ENCODE assay signal across 25 mouse cellular contexts in genomic region chr14:80844550-80844949, GRCm38 (mm10).
A peak's percentile ranks its signal among the peaks of the same experiment; 100 is the strongest.
DNase-seq lines count a peak whose midpoint lies in the region; ATAC-seq and TF ChIP-seq lines count a peak whose summit lies in the region.
"Had no signal": no experiment of that assay in that cellular context is flagged by ENCODE, and none has a peak within 500 bp of the region (broad histone marks: within the 10 kb centered on the region; RNA-seq: fewer than 3 reads in every experiment).

No protein-coding gene starts in this region.

- DNase-seq in cerebellum, postnatal 10 days: peak; percentile 36 to 54
- no peak for DNase-seq in cerebellum, postnatal 25 days
- DNase-seq in hindbrain, postnatal 0 days (ENCODE audit: low spot score): peak; percentile 6
- DNase-seq in hindbrain, embryonic 10.5 days (ENCODE audit: low spot score): no peak
- DNase-seq in midbrain, embryonic 14.5 days: peak; percentile 26
- peak; percentile 26 for DNase-seq in brain, embryonic 14.5 days (ENCODE audit: low read depth)
- DNase-seq: adrenal gland, adult 8-10 months; adrenal gland, postnatal 25 days; cerebellum, adult 18-20 months; cerebellum, adult 9-11 months; forebrain, postnatal 0 days; gastrocnemius, adult 2 months; gastrocnemius, postnatal 14 days; heart, adult 18-20 months; heart, postnatal 10 days; heart, postnatal 36 days had no signal

- TF ChIP-seq POLR2A in brain, embryonic 14.5 days (IDR thresholded peaks at IDR 0.05; ENCODE audit: borderline replicate concordance, extremely low read depth, insufficient read depth, insufficient read length, poor library complexity, severe bottlenecking): no peak

- no peaks in the 10 kb centered on the region for H3K27me3 ChIP-seq in hindbrain, postnatal 0 days (ENCODE audit: insufficient read depth, low read length)
- H3K27me3 ChIP-seq in hindbrain, embryonic 10.5 days (ENCODE audit: insufficient read depth, poor library complexity, severe bottlenecking): no peaks in the 10 kb centered on the region
- no peaks in the 10 kb centered on the region for H3K27me3 ChIP-seq in midbrain, embryonic 14.5 days (ENCODE audit: control insufficient read depth, insufficient read depth, low read length)
- H3K27me3 ChIP-seq in midbrain, embryonic 16.5 days (ENCODE audit: control insufficient read depth, insufficient read depth, low read depth, low read length): no peaks in the 10 kb centered on the region
- H3K27me3 ChIP-seq: embryonic facial prominence, embryonic 12.5 days; embryonic facial prominence, embryonic 15.5 days; heart, embryonic 12.5 days; heart, embryonic 15.5 days; hindbrain, embryonic 12.5 days had no signal

- no peak overlapping the region for H3K27ac ChIP-seq in hindbrain, postnatal 0 days
- H3K27ac ChIP-seq in hindbrain, embryonic 10.5 days: no peak overlapping the region
- H3K27ac ChIP-seq in midbrain, embryonic 14.5 days (replicated peaks; ENCODE audit: low read depth, low read length): no peak overlapping the region
- no peak overlapping the region for H3K27ac ChIP-seq in midbrain, embryonic 16.5 days (ENCODE audit: low read length)
- H3K27ac ChIP-seq: embryonic facial prominence, embryonic 12.5 days; embryonic facial prominence, embryonic 15.5 days; gastrocnemius, adult 2 months; heart, embryonic 15.5 days; hindbrain, embryonic 12.5 days had no signal

- no peaks in the 10 kb centered on the region for H3K9me3 ChIP-seq in hindbrain, postnatal 0 days (ENCODE audit: low read length)
- H3K9me3 ChIP-seq in hindbrain, embryonic 10.5 days: no peaks in the 10 kb centered on the region
- H3K9me3 ChIP-seq in midbrain, embryonic 14.5 days (ENCODE audit: control insufficient read depth, low read length): no peaks in the 10 kb centered on the region
- H3K9me3 ChIP-seq in midbrain, embryonic 16.5 days (replicated peaks; ENCODE audit: control insufficient read depth, low read length, poor library complexity, severe bottlenecking): no peaks in the 10 kb centered on the region
- H3K9me3 ChIP-seq: embryonic facial prominence, embryonic 12.5 days; embryonic facial prominence, embryonic 15.5 days; heart, embryonic 12.5 days; heart, embryonic 15.5 days; hindbrain, embryonic 12.5 days had no signal

- ATAC-seq in hindbrain, postnatal 0 days: no peak
- ATAC-seq in midbrain, embryonic 14.5 days (ENCODE audit: low FRiP score, low TSS enrichment): no peak
- no peak for ATAC-seq in midbrain, embryonic 16.5 days
- ATAC-seq: activated CD4-positive, CD25-positive, alpha-beta regulatory T cell, adult 4 months; forebrain, postnatal 0 days; hindbrain, embryonic 16.5 days; inflammation-experienced regulatory T-cells, adult 6 months had no signal

- WGBS in hindbrain, postnatal 0 days: 78% methylated on average over 4 of the region's 4 CpGs
- 78% methylated on average over 4 of the region's 4 CpGs for WGBS in hindbrain, embryonic 10.5 days
- WGBS in midbrain, embryonic 14.5 days: 61% methylated on average over 4 of the region's 4 CpGs
- 44% methylated on average over 4 of the region's 4 CpGs for WGBS in midbrain, embryonic 16.5 days

- H3K9ac ChIP-seq in hindbrain, postnatal 0 days (replicated peaks; ENCODE audit: low read length): no peak overlapping the region
- H3K9ac ChIP-seq in midbrain, embryonic 14.5 days (replicated peaks; ENCODE audit: low read length): no peak overlapping the region
- no peak overlapping the region for H3K9ac ChIP-seq in midbrain, embryonic 16.5 days (ENCODE audit: low read depth, low read length)
- H3K9ac ChIP-seq: embryonic facial prominence, embryonic 12.5 days; embryonic facial prominence, embryonic 15.5 days; forebrain, postnatal 0 days; heart, embryonic 12.5 days; heart, embryonic 15.5 days; hindbrain, embryonic 12.5 days had no signal

- H3K4me2 ChIP-seq in hindbrain, postnatal 0 days (ENCODE audit: low read depth, low read length): no peak overlapping the region
- H3K4me2 ChIP-seq in midbrain, embryonic 14.5 days (ENCODE audit: low read length): no peak overlapping the region
- no peak overlapping the region for H3K4me2 ChIP-seq in midbrain, embryonic 16.5 days (ENCODE audit: low read length)
- H3K4me2 ChIP-seq: embryonic facial prominence, embryonic 12.5 days; embryonic facial prominence, embryonic 15.5 days; heart, embryonic 12.5 days; heart, embryonic 15.5 days; hindbrain, embryonic 12.5 days had no signal

- H3K4me3 ChIP-seq in hindbrain, postnatal 0 days (ENCODE audit: low read length): no peak overlapping the region
- H3K4me3 ChIP-seq in hindbrain, embryonic 10.5 days: no peak overlapping the region
- no peak overlapping the region for H3K4me3 ChIP-seq in midbrain, embryonic 14.5 days (replicated peaks; ENCODE audit: low read depth, low read length)
- no peak overlapping the region for H3K4me3 ChIP-seq in midbrain, embryonic 16.5 days (ENCODE audit: low read depth, low read length)
- H3K4me3 ChIP-seq: embryonic facial prominence, embryonic 12.5 days; embryonic facial prominence, embryonic 15.5 days; gastrocnemius, adult 2 months; heart, embryonic 12.5 days; heart, embryonic 15.5 days; hindbrain, embryonic 12.5 days had no signal

- H3K4me1 ChIP-seq in hindbrain, postnatal 0 days (ENCODE audit: insufficient read depth, low read length): no peaks in the 10 kb centered on the region
- 0 out of 2 replicates have a peak, but pooled peaks cover 9% of the 10 kb centered on the region for H3K4me1 ChIP-seq in hindbrain, embryonic 10.5 days (replicated peaks)
- peaks cover 14% of the 10 kb centered on the region for H3K4me1 ChIP-seq in midbrain, embryonic 14.5 days (ENCODE audit: control insufficient read depth, insufficient read depth, low read length)
- H3K4me1 ChIP-seq in midbrain, embryonic 16.5 days (ENCODE audit: control insufficient read depth, insufficient read depth, low read length): peaks cover 11% of the 10 kb centered on the region
- H3K4me1 ChIP-seq: embryonic facial prominence, embryonic 12.5 days; embryonic facial prominence, embryonic 15.5 days; heart, embryonic 12.5 days; heart, embryonic 15.5 days had no signal

- H3K36me3 ChIP-seq in hindbrain, postnatal 0 days (ENCODE audit: insufficient read depth, low read length): no peaks in the 10 kb centered on the region
- H3K36me3 ChIP-seq in hindbrain, embryonic 10.5 days: no peaks in the 10 kb centered on the region
- H3K36me3 ChIP-seq in midbrain, embryonic 14.5 days (ENCODE audit: control insufficient read depth, insufficient read depth, low read length): no peaks in the 10 kb centered on the region
- H3K36me3 ChIP-seq in midbrain, embryonic 16.5 days (ENCODE audit: control insufficient read depth, insufficient read depth, low read length): no peaks in the 10 kb centered on the region
- H3K36me3 ChIP-seq: embryonic facial prominence, embryonic 12.5 days; embryonic facial prominence, embryonic 15.5 days; heart, embryonic 12.5 days; heart, embryonic 15.5 days; hindbrain, embryonic 12.5 days had no signal

- TF ChIP-seq CTCF in hindbrain, postnatal 0 days (IDR thresholded peaks at IDR 0.05; ENCODE audit: low read depth): no peak
- TF ChIP-seq CTCF in brain, embryonic 14.5 days (IDR thresholded peaks at IDR 0.05; ENCODE audit: borderline replicate concordance, extremely low read depth, insufficient read depth, insufficient read length): no peak

Comparison
In these comparisons a context has a peak if more than half of its experiments do, and no peak if none do; other contexts are left out.
1. DNase-seq: peak in cerebellum, postnatal 10 days (2 of 2), hindbrain, postnatal 0 days (single experiment), midbrain, embryonic 14.5 days (single experiment) and brain, embryonic 14.5 days (single experiment); none in cerebellum, postnatal 25 days (0 of 2) and hindbrain, embryonic 10.5 days (single experiment).